Comparison of ENCODE assay signal across 8 mouse cellular contexts in genomic region chr1:192136561-192137290, GRCm38 (mm10). TPM values are rescaled to one million over a fixed set of nuclear protein-coding genes. Genes with fewer than 3 reads are reported as not detected.
DNase-seq lines count a peak whose midpoint lies in the region; ATAC-seq and TF ChIP-seq lines count a peak whose summit lies in the region.

No protein-coding gene starts in this region.

- TF ChIP-seq POLR2A in thymus, adult 2 months (IDR thresholded peaks at IDR 0.05; ENCODE audit: control insufficient read depth, extremely low read depth, insufficient read depth, low read length, poor library complexity), result no peak

- DNase-seq in Muller cell, postnatal 12 days (ENCODE audit: inconsistent ontology term), result peak; percentile 90
- DNase-seq in cerebellum, adult 9-10 months, result peak; percentile 81
- peak; percentile 82 for DNase-seq in hindbrain, embryonic 10.5 days (ENCODE audit: low spot score)
- DNase-seq in layer of hippocampus, adult 9-11 months, result peak; percentile 88
- peak; percentile 78 for DNase-seq in ovary, adult 18-20 months (ENCODE audit: low spot score)
- DNase-seq in thymus, adult 2 months, result peak; percentile 59

- peak; percentile 82 for ATAC-seq in frontal cortex, adult (ENCODE audit: low TSS enrichment)
- peak; percentile 84 for ATAC-seq in lung, embryonic 16.5 days (ENCODE audit: low read depth)

- H3K27me3 ChIP-seq in hindbrain, embryonic 10.5 days (ENCODE audit: insufficient read depth, poor library complexity, severe bottlenecking), result no peaks in the 10 kb centered on the region
- H3K27me3 ChIP-seq in lung, embryonic 16.5 days (ENCODE audit: control insufficient read depth, insufficient read depth, low read depth, low read length), result no peaks in the 10 kb centered on the region
- H3K27me3 ChIP-seq in thymus, adult 2 months (ENCODE audit: control insufficient read depth, insufficient read depth, low read length), result no peaks in the 10 kb centered on the region

- TF ChIP-seq CTCF in thymus, adult 2 months (IDR thresholded peaks at IDR 0.05; ENCODE audit: borderline replicate concordance, control insufficient read depth, extremely low read depth, insufficient read depth, low read length, poor library complexity), result no peak

- peak overlapping the region; percentile 78 for H3K4me3 ChIP-seq in hindbrain, embryonic 10.5 days
- H3K4me3 ChIP-seq in lung, embryonic 16.5 days (ENCODE audit: low read length), result peak overlapping the region; percentile 86
- peak overlapping the region; percentile 71 for H3K4me3 ChIP-seq in thymus, adult 2 months (ENCODE audit: control insufficient read depth, insufficient read depth, low read length)

- no peaks in the 10 kb centered on the region for H3K9me3 ChIP-seq in hindbrain, embryonic 10.5 days
- no peaks in the 10 kb centered on the region for H3K9me3 ChIP-seq in lung, embryonic 16.5 days (ENCODE audit: control insufficient read depth, low read length)

- H3K27ac ChIP-seq in hindbrain, embryonic 10.5 days, result peak overlapping the region; percentile 97
- H3K27ac ChIP-seq in lung, embryonic 16.5 days (ENCODE audit: low read length), result peak overlapping the region; percentile 98
- H3K27ac ChIP-seq in thymus, adult 2 months (ENCODE audit: control insufficient read depth, insufficient read depth, low read length), result no peak overlapping the region

- peak overlapping the region; percentile 93 for H3K4me2 ChIP-seq in lung, embryonic 16.5 days (ENCODE audit: low read depth, low read length)

- H3K9ac ChIP-seq in lung, embryonic 16.5 days (ENCODE audit: low read length), result peak overlapping the region; percentile 94

- WGBS in hindbrain, embryonic 10.5 days, result under 1% methylated on average over 53 of the region's 55 CpGs
- under 1% methylated on average over 55 of the region's 55 CpGs for WGBS in lung, embryonic 16.5 days
- WGBS in thymus, adult 2 months, result under 1% methylated on average over 55 of the region's 55 CpGs

- no peaks in the 10 kb centered on the region for H3K36me3 ChIP-seq in hindbrain, embryonic 10.5 days
- peaks cover 4% of the 10 kb centered on the region; the same call in 1 of the 2 replicates for H3K36me3 ChIP-seq in lung, embryonic 16.5 days (ENCODE audit: control insufficient read depth, insufficient read depth, low read length)
- H3K36me3 ChIP-seq in thymus, adult 2 months (ENCODE audit: control insufficient read depth, insufficient read depth, low read length), result no peaks in the 10 kb centered on the region

- peaks cover 23% of the 10 kb centered on the region for H3K4me1 ChIP-seq in hindbrain, embryonic 10.5 days (replicated peaks)
- H3K4me1 ChIP-seq in lung, embryonic 16.5 days (replicated peaks; ENCODE audit: control insufficient read depth, insufficient read depth, low read length), result peaks cover 7% of the 10 kb centered on the region
- peaks cover 6% of the 10 kb centered on the region for H3K4me1 ChIP-seq in thymus, adult 2 months (replicated peaks; ENCODE audit: control insufficient read depth, insufficient read depth, low read length)

RNA-seq across cellular contexts. Expression of gene Rcor3, which starts 1.1 kb away (rescaled TPM):
- 14.3 and 15.1 TPM in 2 replicates for polyA plus RNA-seq in hindbrain, embryonic 10.5 days (2016; fragmentation: Nextera tagmentation; extraction: Ambion mirVana)
- 29.2 and 30.3 TPM in 2 replicates for polyA plus RNA-seq in lung, embryonic 16.5 days (2015; fragmentation: Nextera tagmentation; extraction: Ambion mirVana)
- polyA plus RNA-seq in thymus, adult 2 months (2012; rRNA removed), result 29.9 and 30.4 TPM in 2 replicates

RNA-seq across cellular contexts. Expression of gene Traf5, which starts 44.4 kb away (rescaled TPM):
- polyA plus RNA-seq in hindbrain, embryonic 10.5 days (2016; fragmentation: Nextera tagmentation; extraction: Ambion mirVana), result 2.4 and 5.6 TPM in 2 replicates
- 21.9 and 23.4 TPM in 2 replicates for polyA plus RNA-seq in lung, embryonic 16.5 days (2015; fragmentation: Nextera tagmentation; extraction: Ambion mirVana)
- polyA plus RNA-seq in thymus, adult 2 months (2012; rRNA removed), result 10.1 and 10.5 TPM in 2 replicates

RNA-seq across cellular contexts. Expression of gene Kcnh1, which starts 53.8 kb away (rescaled TPM):
- polyA plus RNA-seq in hindbrain, embryonic 10.5 days (2016; fragmentation: Nextera tagmentation; extraction: Ambion mirVana), result 0.84 and 1.4 TPM in 2 replicates
- 0.97 and 0.98 TPM in 2 replicates for polyA plus RNA-seq in lung, embryonic 16.5 days (2015; fragmentation: Nextera tagmentation; extraction: Ambion mirVana)
- 0.80 and 1.0 TPM in 2 replicates for polyA plus RNA-seq in thymus, adult 2 months (2012; rRNA removed)
